ENCODE assay signal across 7 mouse cellular contexts in the genomic region with DNA sequence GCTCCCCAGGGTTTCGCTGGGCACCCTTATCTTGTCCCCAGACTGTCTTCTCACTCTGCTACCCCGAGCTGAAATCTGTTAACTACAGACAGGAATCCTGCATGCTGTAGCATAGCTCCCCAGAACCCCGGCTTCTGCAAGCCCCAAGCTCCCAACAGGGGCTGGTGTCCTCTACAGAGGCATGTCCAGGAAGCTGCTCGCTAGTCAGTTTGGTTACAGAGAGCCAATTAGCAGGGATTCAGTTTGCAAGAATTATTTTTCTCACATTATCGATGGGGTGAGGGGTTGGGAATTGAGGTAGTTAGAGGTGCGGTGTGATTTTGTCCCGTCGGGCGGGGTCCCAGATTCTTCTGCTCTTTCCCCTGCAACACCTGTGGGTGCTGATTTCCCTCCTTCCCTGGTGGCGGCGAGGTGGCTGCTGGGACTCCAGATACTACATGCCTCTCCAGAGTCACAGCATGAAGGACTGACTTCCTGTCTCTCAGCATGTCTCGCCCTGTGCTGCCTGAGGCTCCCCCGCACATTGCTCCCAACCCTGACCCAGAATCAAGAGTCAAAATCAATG. TPM values are rescaled to one million over a fixed set of nuclear protein-coding genes. Genes with fewer than 3 reads are reported as not detected.
DNase-seq lines count a peak whose midpoint lies in the region; ATAC-seq and TF ChIP-seq lines count a peak whose summit lies in the region.

No protein-coding gene starts in this region.

- dilution Hi-C loops in CH12.LX (cut with MboI; ENCODE audit: extremely low pct_ligation_motif_present, extremely low pct_unique_long_range_greater_than_20kb, low sequenced_read_pairs): no loop called here

- TF ChIP-seq CTCF in C2C12 (IDR thresholded peaks at IDR 0.05; ENCODE audit: control insufficient read depth, insufficient read depth, insufficient read length): no peak
- no peak for TF ChIP-seq CTCF in CH12.LX (conservative IDR thresholded peaks at IDR 0.05 in 1 of 2, IDR thresholded peaks at IDR 0.05 in 1 of 2; ENCODE audit: low read depth in 2 of 2, low read length in 2 of 2)
- no peak for TF ChIP-seq CTCF in forebrain, postnatal 0 days (IDR thresholded peaks at IDR 0.05; ENCODE audit: low read depth)
- no peak for TF ChIP-seq CTCF in kidney, postnatal 0 days (IDR thresholded peaks at IDR 0.05; ENCODE audit: low read depth)
- TF ChIP-seq CTCF in thymus, adult 2 months (IDR thresholded peaks at IDR 0.05; ENCODE audit: borderline replicate concordance, control insufficient read depth, extremely low read depth, insufficient read depth, low read length, poor library complexity): no peak

- peak overlapping the region; percentile 96 for H3K4me2 ChIP-seq in CH12.LX (ENCODE audit: insufficient read depth, low read depth, poor library complexity, severe bottlenecking)
- H3K4me2 ChIP-seq in forebrain, postnatal 0 days (ENCODE audit: low read depth): peak overlapping the region; percentile 87
- peak overlapping the region; percentile 87 for H3K4me2 ChIP-seq in kidney, postnatal 0 days (ENCODE audit: low read length)

- no peak for DNase-seq in CH12.LX (ENCODE audit: extremely low read depth)
- peak; percentile 60 for DNase-seq in forebrain, postnatal 0 days
- peak; percentile 47 for DNase-seq in kidney, postnatal 0 days (ENCODE audit: low spot score)
- DNase-seq in lung, postnatal 36 days: peak; percentile 49
- DNase-seq in thymus, adult 2 months: peak; percentile 58

- TF ChIP-seq POLR2A in CH12.LX (IDR thresholded peaks at IDR 0.05; ENCODE audit: low read depth, low read length): peak; percentile 38
- TF ChIP-seq POLR2A in thymus, adult 2 months (IDR thresholded peaks at IDR 0.05; ENCODE audit: control insufficient read depth, extremely low read depth, insufficient read depth, low read length, poor library complexity): no peak

- peaks cover 5 to 21% of the 10 kb centered on the region in 2 experiments for H3K4me1 ChIP-seq in CH12.LX (ENCODE audit: control insufficient read depth in 1 of 2, insufficient read depth in 2 of 2)
- peaks cover 7% of the 10 kb centered on the region; the same call in 1 of the 2 replicates for H3K4me1 ChIP-seq in forebrain, postnatal 0 days (ENCODE audit: insufficient read depth)
- H3K4me1 ChIP-seq in kidney, postnatal 0 days (replicated peaks; ENCODE audit: insufficient read depth, low read length): peaks cover 10% of the 10 kb centered on the region; the same call in 1 of the 2 replicates
- H3K4me1 ChIP-seq in thymus, adult 2 months (replicated peaks; ENCODE audit: control insufficient read depth, insufficient read depth, low read length): peaks cover 13% of the 10 kb centered on the region

- H3K79me3 ChIP-seq in C2C12 (ENCODE audit: low read depth): no peaks in the 10 kb centered on the region

- TF ChIP-seq EP300 in CH12.LX (IDR thresholded peaks at IDR 0.05; ENCODE audit: low read length): no peak

- peak; percentile 4; the same call in 1 of the 2 replicates for ATAC-seq in forebrain, postnatal 0 days
- no peak for ATAC-seq in kidney, postnatal 0 days (replicated peaks; ENCODE audit: low FRiP score, low read depth)
- ATAC-seq in granulocyte monocyte progenitor cell, adult 5-6 weeks (replicated peaks; ENCODE audit: poor library complexity, severe bottlenecking): no peak

- no peak for TF ChIP-seq RAD21 in CH12.LX (IDR thresholded peaks at IDR 0.05; ENCODE audit: low read depth, low read length)

- H3ac ChIP-seq in C2C12 (ENCODE audit: control insufficient read depth, insufficient read length, low read depth): peak overlapping the region; percentile 66

- H3K36me3 ChIP-seq in C2C12 (ENCODE audit: control insufficient read depth, insufficient read depth) (no peaks in the 10 kb centered on the region), CH12.LX (replicated peaks in 1 of 2; ENCODE audit: control insufficient read depth in 1 of 2, insufficient read depth in 1 of 2, low read length in 1 of 2) (no peaks in the 10 kb centered on the region)
- no peaks in the 10 kb centered on the region for H3K36me3 ChIP-seq in forebrain, postnatal 0 days (ENCODE audit: insufficient read depth)
- no peaks in the 10 kb centered on the region for H3K36me3 ChIP-seq in kidney, postnatal 0 days (ENCODE audit: insufficient read depth, low read length)
- no peaks in the 10 kb centered on the region for H3K36me3 ChIP-seq in thymus, adult 2 months (ENCODE audit: control insufficient read depth, insufficient read depth, low read length)

- H3K9me3 ChIP-seq in CH12.LX (replicated peaks; ENCODE audit: low read length): peaks cover 3% of the 10 kb centered on the region
- no peaks in the 10 kb centered on the region for H3K9me3 ChIP-seq in forebrain, postnatal 0 days (ENCODE audit: low read length)
- no peaks in the 10 kb centered on the region for H3K9me3 ChIP-seq in kidney, postnatal 0 days (replicated peaks; ENCODE audit: low read length)

- 0 out of 2 replicates have a peak overlapping the region, but pooled peaks have one; percentile 18 for H3K27ac ChIP-seq in CH12.LX (ENCODE audit: insufficient read depth, low read depth)
- H3K27ac ChIP-seq in forebrain, postnatal 0 days (ENCODE audit: low read depth, low read length): peak overlapping the region; percentile 93
- peak overlapping the region; percentile 97 for H3K27ac ChIP-seq in kidney, postnatal 0 days
- peak overlapping the region; percentile 56; the same call in 1 of the 2 replicates for H3K27ac ChIP-seq in thymus, adult 2 months (ENCODE audit: control insufficient read depth, insufficient read depth, low read length)

- H3K9ac ChIP-seq in CH12.LX (ENCODE audit: insufficient read depth, low read depth): peak overlapping the region; percentile 43
- peak overlapping the region; percentile 75 for H3K9ac ChIP-seq in forebrain, postnatal 0 days
- H3K9ac ChIP-seq in kidney, postnatal 0 days (ENCODE audit: low read depth, low read length): peak overlapping the region; percentile 71

- in situ Hi-C loops in CH12.LX (cut with MboI; ENCODE audit: low pct_ligation_motif_present, low pct_unique_long_range_greater_than_20kb, low sequenced_read_pairs): no loop called here

- WGBS in forebrain, postnatal 0 days: 11% methylated on average over 13 of the region's 13 CpGs
- WGBS in kidney, postnatal 0 days: 8% methylated on average over 13 of the region's 13 CpGs
- WGBS in thymus, adult 2 months: 3% methylated on average over 13 of the region's 13 CpGs

- H3K27me3 ChIP-seq in C2C12 (ENCODE audit: control insufficient read depth, insufficient read depth, insufficient read length) (no peaks in the 10 kb centered on the region), CH12.LX (replicated peaks) (peaks cover 64% of the 10 kb centered on the region)
- no peaks in the 10 kb centered on the region for H3K27me3 ChIP-seq in forebrain, postnatal 0 days (ENCODE audit: insufficient read depth, low read length)
- no peaks in the 10 kb centered on the region for H3K27me3 ChIP-seq in kidney, postnatal 0 days (ENCODE audit: insufficient read depth, low read length)
- H3K27me3 ChIP-seq in thymus, adult 2 months (ENCODE audit: control insufficient read depth, insufficient read depth, low read length): no peaks in the 10 kb centered on the region

- H3K79me2 ChIP-seq in C2C12 (ENCODE audit: control insufficient read depth, insufficient read depth) (peaks cover 12% of the 10 kb centered on the region), CH12.LX (replicated peaks; ENCODE audit: control insufficient read depth, extremely low read depth, insufficient read depth, poor library complexity, severe bottlenecking) (no peaks in the 10 kb centered on the region)

- H3K4me3 ChIP-seq in C2C12 (ENCODE audit: insufficient read depth, poor library complexity, severe bottlenecking) (peak overlapping the region; percentile 49), CH12.LX (replicated peaks in 1 of 3; ENCODE audit: low read depth in 2 of 3, low read length in 2 of 3, poor library complexity in 1 of 3) (peak overlapping the region; percentile 52 to 67 (median 63))
- peak overlapping the region; percentile 44 for H3K4me3 ChIP-seq in forebrain, postnatal 0 days (ENCODE audit: low read depth, low read length)
- H3K4me3 ChIP-seq in kidney, postnatal 0 days (replicated peaks; ENCODE audit: low read depth, low read length): peak overlapping the region; percentile 44
- H3K4me3 ChIP-seq in thymus, adult 2 months (ENCODE audit: control insufficient read depth, insufficient read depth, low read length): peak overlapping the region; percentile 57

TF ChIP-seq in C2C12, 6 proteins besides CTCF, POLR2A, EP300 and RAD21 (continues in another document):
- no peak for TF ChIP-seq FOSL1 (IDR thresholded peaks at IDR 0.05; ENCODE audit: insufficient read depth, low read length, poor library complexity, severe bottlenecking)
- TF ChIP-seq USF1 (IDR thresholded peaks at IDR 0.05; ENCODE audit: low read depth): no peak
- TF ChIP-seq CEBPB (IDR thresholded peaks at IDR 0.05; ENCODE audit: low read depth): no peak

TF ChIP-seq in CH12.LX, 34 proteins besides CTCF, POLR2A, EP300 and RAD21 (continues in another document):
- TF ChIP-seq NRF1 (IDR thresholded peaks at IDR 0.05; ENCODE audit: low read depth, low read length) (0 out of 2 replicates have a peak, but pooled peaks have one; percentile 1), ELF1 (IDR thresholded peaks at IDR 0.05; ENCODE audit: low read depth, low read length) (peak; percentile 25; the same call in 1 of the 2 replicates)

RNA-seq across cellular contexts. Expression of a gene that starts 31.6 kb away (rescaled TPM):
- polyA plus RNA-seq in C2C12 (2012; fragmentation: generic; extraction: Trizol) (7,516 TPM), CH12.LX (2012; ENCODE audit: insufficient read length, low read depth) (3,554 and 4,362 TPM in 2 replicates)
- total RNA-seq in CH12.LX (2012; rRNA removed) (1,832 and 2,176 TPM in 2 replicates), CH12.LX (2014; rRNA removed) (2,424 and 2,484 TPM in 2 replicates)
- 2,455 and 2,516 TPM in 2 replicates for total RNA-seq in forebrain, postnatal 0 days (2014; rRNA removed)
- polyA plus RNA-seq in forebrain, postnatal 0 days (2015; fragmentation: Nextera tagmentation; extraction: Ambion mirVana): 4,096 and 4,381 TPM in 2 replicates
- polyA plus RNA-seq in kidney, postnatal 0 days (2015; fragmentation: Nextera tagmentation; extraction: Ambion mirVana): 2,251 and 2,404 TPM in 2 replicates
- polyA plus RNA-seq in thymus, adult 2 months (2012; rRNA removed): 1,233 and 1,455 TPM in 2 replicates
- 1,412 and 1,653 TPM in 2 replicates for total RNA-seq in granulocyte monocyte progenitor cell, adult 5-6 weeks (2014; fragmentation: Nextera tagmentation)
- 733 and 780 TPM in 2 replicates for total RNA-seq in granulocyte monocyte progenitor cell, adult 5-6 weeks (2017)

RNA-seq across cellular contexts. Expression of a gene that starts 44.6 kb away (rescaled TPM):
- polyA plus RNA-seq in C2C12 (2012; fragmentation: generic; extraction: Trizol) (0.25 TPM), CH12.LX (2012; ENCODE audit: insufficient read length, low read depth) (not detected in 2 replicates)
- total RNA-seq in CH12.LX (2012; rRNA removed) (0.25 TPM in 1 of 2 replicates, not detected in the other), CH12.LX (2014; rRNA removed) (not detected in 2 replicates)
- 0.29 TPM in 1 of 2 replicates, not detected in the other for total RNA-seq in forebrain, postnatal 0 days (2014; rRNA removed)
- 1.9 and 2.0 TPM in 2 replicates for polyA plus RNA-seq in forebrain, postnatal 0 days (2015; fragmentation: Nextera tagmentation; extraction: Ambion mirVana)
- polyA plus RNA-seq in kidney, postnatal 0 days (2015; fragmentation: Nextera tagmentation; extraction: Ambion mirVana): 1.3 and 1.5 TPM in 2 replicates
- 0.19 and 0.37 TPM in 2 replicates for polyA plus RNA-seq in thymus, adult 2 months (2012; rRNA removed)
- not detected in 2 replicates for total RNA-seq in granulocyte monocyte progenitor cell, adult 5-6 weeks (2014; fragmentation: Nextera tagmentation)
- not detected in 2 replicates for total RNA-seq in granulocyte monocyte progenitor cell, adult 5-6 weeks (2017)

Comparison
In these comparisons a context has a peak if more than half of its experiments do, and no peak if none do; other contexts are left out.
1. H3K27ac ChIP-seq: peak in every context shown above with its lines; median percentile 97 in kidney, postnatal 0 days; 93 in forebrain, postnatal 0 days; 56 in thymus, adult 2 months; 18 in CH12.LX.